Mouse (Mus musculus) regulatory T cell (primary cell): Measurements from ENCODE around the gene Pip5k1b.

ENCODE experiments used
- in situ Hi-C: fragments of 300-600 bp; cut with MboI, MseI; formaldehyde crosslinking; loops from one replicate; pipeline ENCODE4 v1.15.1; 2025; ENCODE audit warnings: high pct_unique_total_duplicates

The Pip5k1b gene

GRCm38 (mm10) chr19:24518384-24518783, 37.3 kb downstream of the Pip5k1b start:
- in situ Hi-C loops = no loop called here

DNA sequence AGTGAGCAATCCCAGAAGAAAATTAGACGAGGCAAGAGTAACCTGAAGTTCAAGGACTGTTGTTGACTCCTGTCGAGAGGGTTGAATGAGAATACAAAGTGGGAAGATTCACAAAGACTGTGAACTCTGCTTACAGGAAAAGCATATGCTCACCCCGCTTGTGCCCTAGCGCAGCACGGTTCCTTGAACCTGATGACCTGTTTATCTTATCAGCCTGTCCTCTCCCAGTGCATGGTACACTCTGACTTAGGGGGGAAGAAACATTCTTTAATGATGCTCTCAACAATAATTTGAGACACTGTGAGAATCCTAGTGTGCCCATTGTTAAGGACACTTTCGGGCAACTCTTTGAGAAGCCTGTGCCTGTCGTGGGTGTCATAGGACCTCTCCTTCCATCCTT, 38.6 kb downstream of the Pip5k1b start:
- in situ Hi-C loops = no loop called here

- in situ Hi-C loops = no loop called here
Measured at GRCm38 (mm10) chr19:24515941-24516340, 39.7 kb downstream of the Pip5k1b start.

DNA sequence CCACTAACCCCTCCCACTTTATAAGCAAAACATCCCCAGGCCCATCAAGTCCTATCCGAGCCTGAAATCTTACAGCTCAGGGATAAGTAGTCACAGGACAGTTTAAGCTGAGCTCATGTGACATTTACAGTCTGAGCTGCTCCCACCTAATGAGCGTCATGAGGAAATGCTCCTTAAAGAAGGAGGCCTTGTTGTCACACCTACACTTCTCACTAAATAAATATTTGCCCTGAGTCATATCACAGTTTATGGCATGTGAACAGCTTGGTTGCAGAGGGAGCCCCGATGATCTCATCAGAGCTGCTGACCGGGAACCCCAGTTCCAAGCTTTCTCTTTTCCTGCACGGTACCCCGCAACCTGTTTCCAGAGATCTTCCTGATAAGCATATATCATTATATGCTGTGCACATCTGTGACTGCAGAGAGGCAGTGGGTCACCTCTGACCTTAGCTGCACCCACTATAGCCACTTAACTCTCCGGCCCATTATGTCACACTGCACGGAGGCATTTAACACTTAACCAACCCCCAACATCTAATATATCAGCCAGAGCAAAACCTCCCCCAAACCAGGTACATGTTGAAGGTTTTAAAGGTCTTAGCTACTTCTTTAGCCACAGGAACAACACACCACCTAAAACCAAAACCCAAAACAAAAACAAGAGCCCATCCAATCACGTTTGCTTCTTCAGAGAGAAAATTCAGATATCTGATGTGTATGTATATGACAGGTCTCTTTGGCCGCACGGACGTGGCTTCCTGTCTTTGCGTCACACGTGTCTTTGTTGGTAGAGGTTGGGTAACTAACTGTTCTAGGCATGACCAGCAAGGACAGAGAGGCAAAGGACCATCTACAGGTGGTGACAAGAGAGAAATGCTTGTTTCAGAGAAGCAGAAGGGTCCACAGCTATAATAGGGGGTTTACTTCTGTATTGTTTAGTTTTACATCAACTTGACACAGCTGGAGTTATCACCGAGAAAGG, 40.7 kb downstream of the Pip5k1b start:
- in situ Hi-C loops = no loop called here

GRCm38 (mm10) chr19:24513105-24513843, 42.4 kb downstream of the Pip5k1b start:
- in situ Hi-C loops = no loop called here

DNA sequence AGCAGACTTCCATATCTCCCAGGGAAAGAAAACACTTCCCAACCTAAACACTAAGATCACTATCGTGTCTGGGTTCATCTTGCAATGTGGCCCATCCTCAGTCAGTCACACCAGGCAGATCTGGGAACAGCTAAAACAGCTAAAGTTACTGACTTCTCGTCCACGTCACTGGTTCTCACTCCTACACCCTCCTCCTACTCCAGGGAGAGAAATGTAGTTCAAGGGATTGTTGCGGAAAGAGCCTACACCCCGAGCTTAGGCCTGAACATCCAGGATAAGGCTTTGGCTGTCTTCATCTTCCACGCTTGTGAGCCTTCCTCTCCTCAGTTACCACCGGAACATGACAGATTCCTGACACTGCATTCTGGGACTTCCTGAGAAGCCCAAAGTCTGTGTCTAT, 43.7 kb downstream of the Pip5k1b start:
- in situ Hi-C loops = no loop called here

DNA sequence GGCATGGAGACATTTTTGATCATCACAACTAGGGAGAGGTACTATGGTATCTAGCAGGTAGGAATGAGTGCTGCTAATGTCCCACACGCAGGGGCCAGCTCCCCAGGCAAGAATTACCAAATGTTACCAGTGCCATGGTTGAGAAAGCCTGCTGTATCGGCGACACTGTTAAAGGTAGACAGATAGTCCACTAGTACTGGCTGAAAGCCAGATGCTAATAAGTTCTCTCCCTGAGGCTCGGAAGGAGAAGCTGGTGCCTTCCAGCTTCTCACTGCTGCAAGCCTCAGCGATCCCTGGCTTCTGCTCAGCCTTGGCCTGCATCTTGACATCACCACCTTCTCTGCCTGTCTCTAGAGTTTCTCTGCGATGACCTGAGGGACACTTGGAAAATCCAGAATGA, 46.3 kb downstream of the Pip5k1b start:
- in situ Hi-C loops = no loop called here

GRCm38 (mm10) chr19:24508087-24508767, 47.4 kb downstream of the Pip5k1b start:
- in situ Hi-C loops = no loop called here

DNA sequence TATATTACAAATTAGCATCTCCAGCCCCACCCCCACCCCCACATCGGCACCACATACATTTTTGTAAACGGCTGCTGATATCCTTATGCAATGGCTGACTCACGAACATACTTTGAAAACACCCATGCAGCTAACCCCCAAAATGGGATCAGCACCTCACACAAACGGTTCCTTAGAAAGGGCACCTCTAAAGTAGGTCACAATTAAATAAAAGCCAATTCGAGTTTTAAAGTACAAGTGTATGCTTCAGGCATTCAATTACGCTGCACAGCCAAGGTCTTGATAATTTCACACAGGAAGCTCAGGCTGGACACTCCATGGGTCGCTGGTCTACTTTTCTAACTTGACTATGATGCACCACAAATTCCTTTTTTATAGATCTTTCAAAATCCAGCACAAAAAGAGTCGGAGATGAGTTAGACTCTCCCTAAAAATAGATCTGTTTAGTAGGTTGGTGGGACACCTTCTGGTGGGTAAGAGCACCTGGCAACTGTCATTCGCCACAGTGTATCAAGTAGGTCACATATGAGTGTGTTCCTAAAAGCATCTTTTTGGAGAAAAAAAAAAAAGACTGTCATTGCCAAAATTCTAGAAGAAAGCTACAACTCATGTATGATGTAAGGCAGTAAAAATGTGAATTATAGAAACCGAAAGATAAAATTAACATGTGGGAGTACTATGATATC, 52.8 kb downstream of the Pip5k1b start:
- in situ Hi-C loops = no loop called here

DNA sequence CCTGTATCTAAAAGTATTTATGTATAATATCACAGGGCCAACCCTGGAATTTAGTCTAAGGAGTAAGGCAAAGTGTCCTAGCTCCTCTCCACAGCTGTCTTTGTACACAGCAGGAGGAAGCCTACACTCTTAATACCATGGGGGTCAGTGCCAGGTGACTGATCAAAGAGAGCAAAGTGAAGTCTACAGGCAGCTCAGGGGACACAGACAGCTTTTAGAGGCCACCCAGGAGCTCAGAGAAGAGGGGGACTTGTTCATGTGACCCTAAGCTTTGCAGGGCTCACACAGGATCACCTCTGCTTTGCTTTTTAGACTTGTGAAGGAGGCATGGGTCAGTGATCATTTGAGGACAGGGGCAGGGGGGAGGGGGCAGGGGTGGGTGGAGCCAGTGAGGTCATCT, 54.1 kb downstream of the Pip5k1b start:
- in situ Hi-C loops = no loop called here

DNA sequence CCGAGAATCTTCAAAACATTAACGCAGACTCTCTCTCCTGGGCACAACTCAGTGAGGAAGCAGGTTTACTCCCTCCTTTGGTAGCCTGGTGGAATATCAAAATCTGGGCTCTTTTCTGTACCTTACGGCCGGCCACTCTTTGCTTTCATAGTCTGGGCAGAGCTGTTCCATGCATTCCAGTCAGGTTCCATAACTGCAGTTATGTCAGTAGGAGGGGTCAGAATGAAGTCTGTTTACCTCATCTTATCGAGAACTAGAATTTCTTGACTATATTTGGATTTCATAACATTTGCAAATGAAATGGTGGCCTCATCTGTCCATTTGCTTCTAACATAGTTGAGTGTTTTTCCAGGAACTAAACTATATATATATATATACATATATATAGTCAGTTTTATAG, 55.2 kb downstream of the Pip5k1b start:
- in situ Hi-C loops = no loop called here

DNA sequence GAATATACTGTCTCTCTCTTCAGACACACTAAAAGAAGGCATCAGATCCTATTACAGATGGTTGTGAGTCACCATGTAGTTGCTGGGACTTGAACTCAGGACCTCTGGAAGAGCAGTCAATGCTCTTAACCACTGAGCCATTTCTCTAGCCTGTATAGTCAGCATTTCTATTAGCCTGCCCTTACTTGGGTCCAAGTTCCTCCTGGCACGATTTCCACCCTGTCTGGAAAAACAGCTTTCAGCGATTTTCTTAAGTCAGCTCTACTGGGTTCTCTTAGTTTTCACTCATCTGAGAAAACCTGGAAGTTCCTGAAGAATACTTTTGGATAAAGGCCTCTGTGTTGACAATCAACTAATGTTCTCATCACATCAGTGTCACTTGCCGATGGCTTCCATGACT, 56.4 kb downstream of the Pip5k1b start:
- in situ Hi-C loops = no loop called here

GRCm38 (mm10) chr19:24493887-24494286, 61.8 kb downstream of the Pip5k1b start:
- in situ Hi-C loops = no loop called here

- in situ Hi-C loops = no loop called here
Measured at GRCm38 (mm10) chr19:24491824-24492223, 63.8 kb downstream of the Pip5k1b start.

GRCm38 (mm10) chr19:24490275-24490674, 65.4 kb downstream of the Pip5k1b start:
- in situ Hi-C loops = no loop called here

DNA sequence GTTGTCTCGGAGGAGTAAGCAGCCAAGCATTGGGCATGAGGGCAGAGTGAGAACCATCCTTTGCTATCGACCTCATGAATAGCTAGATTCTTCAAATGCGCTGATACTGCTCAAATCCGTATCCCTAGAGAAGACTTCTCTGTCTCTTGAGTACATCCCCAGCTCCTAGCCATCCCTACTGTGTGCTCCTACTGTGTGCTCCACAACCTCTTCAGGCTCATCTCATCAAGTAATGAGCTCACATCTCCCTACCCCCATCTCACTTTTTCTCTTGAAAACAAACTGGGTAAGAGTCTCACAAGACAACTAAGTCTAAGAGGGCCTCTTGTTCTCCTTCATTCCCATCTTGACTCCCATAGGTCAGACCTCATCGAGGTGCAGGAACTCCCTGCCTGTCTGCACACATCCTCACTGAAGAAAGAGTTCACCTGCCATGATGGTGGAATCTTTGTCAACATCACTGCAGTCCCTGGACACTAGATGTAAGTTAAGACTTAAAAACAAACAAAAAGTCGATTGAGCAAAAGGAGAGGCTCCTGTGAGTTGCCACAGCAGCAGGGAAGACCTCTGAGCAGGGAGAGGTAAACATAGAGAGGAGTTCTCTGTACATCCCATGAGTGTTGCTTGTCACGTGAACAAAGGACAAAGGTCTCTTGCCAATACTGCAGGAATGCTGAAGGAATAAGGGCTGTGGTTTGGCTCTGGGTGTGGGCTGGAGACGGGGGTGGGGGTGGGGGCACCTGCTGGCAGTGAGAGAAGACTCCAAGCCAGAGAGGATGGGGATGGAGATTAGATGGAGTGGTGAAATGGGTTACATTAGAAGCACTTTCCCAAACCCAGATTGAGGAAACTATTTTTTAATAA, 69.0 kb downstream of the Pip5k1b start:
- in situ Hi-C loops = loop anchor here (5.0 kb wide), 1 partner anchor 199 kb away; no protein-coding TSS in a partner anchor

GRCm38 (mm10) chr19:24484612-24485194, 71.0 kb downstream of the Pip5k1b start:
- in situ Hi-C loops = loop anchor here (5.0 kb wide), 1 partner anchor 197 kb away; no protein-coding TSS in a partner anchor

- in situ Hi-C loops = no loop called here
Measured at GRCm38 (mm10) chr19:24480916-24481315, 74.8 kb downstream of the Pip5k1b start.

DNA sequence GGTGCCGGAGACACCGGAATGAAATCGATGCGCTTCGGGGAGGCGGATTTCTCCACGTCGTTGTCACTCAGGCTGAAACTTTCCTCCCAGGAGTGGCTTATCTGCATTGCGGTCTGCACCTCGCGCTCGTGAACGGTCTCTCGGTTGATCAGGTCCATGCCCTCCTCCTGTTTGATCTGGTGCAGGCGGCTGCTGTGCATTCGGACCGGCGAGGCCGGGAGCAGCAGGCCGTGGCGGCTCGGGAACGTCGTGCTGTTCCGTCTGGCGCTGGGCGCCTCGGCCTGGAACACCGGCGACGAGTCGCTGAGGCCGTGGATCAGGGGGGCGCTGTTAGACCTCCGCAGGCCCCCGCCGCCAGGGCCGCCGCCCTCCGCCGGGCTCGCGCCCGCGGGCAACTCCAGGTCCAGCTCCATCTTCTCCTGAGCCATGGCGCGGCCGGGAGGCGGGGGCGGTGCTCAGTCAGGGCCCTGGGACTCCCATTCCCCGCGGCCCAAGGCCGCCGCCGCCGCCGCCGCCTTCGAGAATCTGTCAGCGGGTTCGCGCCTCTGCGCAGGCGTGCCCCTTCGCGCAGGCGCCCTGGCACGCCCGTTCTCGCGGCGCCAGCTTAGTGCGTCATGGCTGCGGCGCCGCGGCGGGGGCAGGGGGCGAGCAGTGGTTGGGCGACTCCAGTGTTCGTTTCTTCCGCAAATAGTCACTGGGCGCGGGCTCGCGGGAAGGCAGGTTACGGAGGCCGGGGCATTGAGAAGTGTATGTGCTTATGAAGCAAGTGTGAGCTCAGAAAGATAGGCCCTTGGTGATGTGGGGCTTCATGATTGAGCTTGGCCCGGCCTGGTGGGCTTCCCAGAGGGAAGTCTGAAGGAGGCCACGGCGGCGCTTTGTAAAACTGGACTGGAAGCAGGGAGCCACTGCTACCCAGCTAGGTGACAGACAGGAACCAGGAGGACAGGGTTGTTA, 78.5 kb downstream of the Pip5k1b start, which contains the start of gene Fam122a:
TSS of gene Fam122a (minus strand) at position 428 of the 954 bp plus-strand sequence.
- in situ Hi-C loops = no loop called here
